Mouse (Mus musculus): ENCODE measurements around the gene Hoxa10.

DNA sequence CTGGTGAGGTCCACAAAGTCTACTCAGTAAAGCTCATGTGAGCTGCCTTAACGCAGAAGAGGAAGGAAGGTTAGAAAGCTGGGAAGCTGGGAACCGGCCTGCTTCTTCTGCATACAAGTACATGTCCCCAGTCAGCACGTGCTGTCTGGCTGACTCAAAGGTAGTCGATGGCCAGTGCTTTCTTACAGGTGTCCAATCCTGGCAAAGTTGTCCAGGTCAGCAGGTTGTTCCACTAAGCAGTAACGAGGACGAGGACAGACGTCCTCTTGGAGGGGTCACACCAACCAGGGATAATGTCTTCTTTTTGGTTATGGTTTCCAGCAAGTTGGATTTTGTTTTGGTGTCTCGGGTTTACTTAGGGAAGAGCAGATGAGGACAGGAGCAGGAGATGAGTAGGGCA lies 50.7 kb downstream of the Hoxa10 start:
- TF ChIP-seq CTCF (IDR thresholded peaks at IDR 0.05; ENCODE audit: low read depth, low read length) (no peak), POLR2A (IDR thresholded peaks at IDR 0.05; ENCODE audit: extremely low read depth, insufficient read depth, low read length) (no peak)
